Mouse (Mus musculus) cerebellum, adult 11 months (tissue): Measurements from ENCODE around the gene Rxfp4.

Source experiments
- DNase-seq: peaks from one replicate; pipeline ENCODE4 v3.0.0; 2022

The Rxfp4 gene

DNA sequence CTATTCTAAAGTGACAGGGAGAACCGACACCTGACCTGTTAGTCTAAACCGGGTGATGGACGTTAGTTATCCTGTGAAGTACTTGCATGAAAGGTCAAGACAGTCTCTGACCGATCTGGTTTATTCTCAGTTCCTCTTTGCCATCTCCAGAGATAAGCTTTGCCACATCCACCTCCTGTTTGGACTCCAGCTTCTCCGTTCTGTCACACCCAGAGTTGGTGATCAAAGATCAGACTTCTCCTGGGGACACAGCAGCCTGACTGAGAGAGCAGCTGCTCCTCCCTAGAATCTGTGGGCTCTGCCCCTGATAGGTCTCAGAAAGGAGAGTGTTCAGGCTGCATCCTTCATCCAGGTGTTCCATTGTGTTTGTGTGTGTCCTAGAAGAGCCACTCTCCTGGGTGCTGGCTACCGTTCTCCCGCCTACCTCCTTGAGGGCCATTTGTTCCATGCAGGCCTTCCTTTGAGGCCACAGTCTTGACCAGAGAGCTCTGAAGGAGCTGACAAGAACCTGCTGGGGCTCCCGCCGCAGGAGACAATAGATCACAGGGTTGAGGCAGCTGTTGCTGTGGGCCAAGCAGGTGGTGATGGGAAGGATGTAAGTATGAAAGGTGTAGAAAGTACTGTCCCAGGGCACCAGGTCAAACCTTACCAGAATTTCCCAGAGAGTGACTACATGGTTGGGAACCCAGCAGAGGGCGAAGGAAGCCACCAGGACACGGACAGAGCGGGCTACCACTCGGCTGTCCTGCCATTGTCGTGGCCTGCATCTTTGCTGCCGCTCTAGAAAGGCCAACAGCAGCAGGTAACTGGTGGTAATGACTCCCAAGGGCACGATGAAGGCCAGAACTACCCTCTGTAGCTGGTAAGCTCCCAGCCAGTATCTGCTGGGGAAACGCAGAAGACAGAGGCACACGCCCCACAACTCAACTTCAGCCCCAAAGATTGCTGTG, 998 bp downstream of the Rxfp4 start:
- no peak for DNase-seq

GRCm38 (mm10) chr3:88650713-88651504, 2.0 kb downstream of the Rxfp4 start:
- DNase-seq: no peak

- no peak for DNase-seq
These were observed 3.0 kb downstream of the Rxfp4 start for GRCm38 (mm10) chr3:88649967-88650366.

GRCm38 (mm10) chr3:88649186-88649585, 3.8 kb downstream of the Rxfp4 start:
- no peak for DNase-seq

GRCm38 (mm10) chr3:88648452-88649168, 4.3 kb downstream of the Rxfp4 start:
- no peak for DNase-seq

GRCm38 (mm10) chr3:88647779-88648413, 5.0 kb downstream of the Rxfp4 start:
- DNase-seq: no peak

- no peak for DNase-seq
These were observed 5.9 kb downstream of the Rxfp4 start for GRCm38 (mm10) chr3:88647076-88647475.

DNA sequence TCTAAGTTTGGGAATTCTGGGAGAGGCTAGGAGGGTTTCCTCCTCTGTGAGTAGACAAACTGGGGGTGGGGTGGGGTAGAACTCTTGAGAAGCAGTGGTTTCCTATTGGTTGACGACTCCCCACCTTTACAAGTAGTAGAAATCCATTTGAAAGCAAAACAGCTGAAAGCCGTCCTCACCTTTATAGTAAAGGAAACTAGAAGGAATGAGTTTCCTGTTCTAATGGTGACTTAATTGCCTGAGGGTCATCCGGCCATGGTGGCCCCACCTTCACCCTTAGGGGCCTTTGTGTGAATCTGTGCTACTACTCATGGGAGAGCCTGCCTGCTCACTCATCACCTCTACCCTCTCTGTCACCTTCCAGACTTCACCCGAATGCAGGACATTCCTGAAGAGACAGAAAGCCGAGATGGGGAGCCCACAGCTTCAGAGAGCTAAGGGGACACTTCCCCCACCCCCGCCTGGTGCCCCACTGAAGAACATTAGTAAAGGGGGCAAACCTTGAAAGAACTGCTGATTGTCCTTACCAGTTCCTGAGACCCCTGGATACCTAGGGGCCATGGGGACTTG, 6.4 kb downstream of the Rxfp4 start:
- DNase-seq: no peak

GRCm38 (mm10) chr3:88645937-88646336, 7.0 kb downstream of the Rxfp4 start:
- no peak for DNase-seq

DNA sequence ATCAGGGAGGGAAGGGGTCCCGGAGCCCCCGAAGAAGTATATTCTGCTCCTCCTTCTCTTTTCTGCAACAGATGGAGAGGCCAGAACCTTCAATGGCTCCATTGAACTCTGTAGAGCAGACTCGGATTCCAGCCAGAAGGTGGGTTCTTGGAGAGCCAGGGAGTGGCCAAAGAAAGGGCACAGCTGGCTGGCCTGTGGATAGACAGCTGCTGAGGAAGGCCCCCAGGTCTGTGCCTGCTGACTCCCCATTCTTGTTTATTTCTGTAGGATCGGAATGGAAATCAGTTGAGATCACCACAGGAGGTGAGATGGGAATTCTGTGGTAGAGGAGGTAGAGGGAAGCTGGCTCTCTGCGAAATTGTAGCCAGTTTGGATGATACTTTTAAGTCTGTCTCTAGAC, 9.9 kb downstream of the Rxfp4 start:
- DNase-seq: no peak

DNA sequence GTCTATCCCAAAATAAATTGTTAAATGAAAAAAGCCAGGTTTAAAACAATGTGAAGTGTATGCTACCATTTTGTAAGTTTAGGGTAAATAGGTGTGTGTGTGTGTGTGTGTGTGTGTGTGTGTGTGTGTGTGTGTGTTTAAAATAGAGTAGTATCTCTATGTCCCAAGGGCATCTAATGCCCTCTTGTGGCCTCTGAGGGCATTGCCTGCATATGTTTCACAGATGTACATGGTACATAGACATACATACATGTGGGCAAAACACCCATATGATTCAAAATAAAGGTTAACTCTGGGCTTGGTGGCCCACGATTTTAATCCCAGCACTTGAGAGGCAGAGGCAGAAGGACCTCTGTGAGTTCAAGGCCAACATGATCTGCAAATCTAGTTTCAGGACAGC, 12.3 kb downstream of the Rxfp4 start:
- peak; percentile 63 for DNase-seq

DNA sequence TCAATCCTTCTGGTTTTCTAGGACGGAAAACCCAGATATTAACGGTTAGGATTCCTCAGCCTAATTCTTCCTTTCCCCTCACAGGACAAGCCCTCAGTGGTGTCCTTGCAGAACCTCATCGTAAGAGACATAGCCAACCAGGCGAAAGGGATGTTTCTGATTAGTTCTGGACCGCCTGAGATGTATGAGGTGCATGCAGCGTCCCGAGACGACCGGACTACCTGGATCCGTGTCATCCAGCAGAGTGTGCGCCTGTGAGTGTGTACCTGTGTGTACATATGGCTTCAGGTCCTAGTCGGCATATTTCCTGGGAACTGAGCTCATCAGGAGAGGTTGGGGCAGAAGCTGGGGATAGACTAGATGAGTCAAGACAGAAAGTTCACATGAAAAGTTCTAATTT, 13.7 kb downstream of the Rxfp4 start:
- no peak for DNase-seq

DNA sequence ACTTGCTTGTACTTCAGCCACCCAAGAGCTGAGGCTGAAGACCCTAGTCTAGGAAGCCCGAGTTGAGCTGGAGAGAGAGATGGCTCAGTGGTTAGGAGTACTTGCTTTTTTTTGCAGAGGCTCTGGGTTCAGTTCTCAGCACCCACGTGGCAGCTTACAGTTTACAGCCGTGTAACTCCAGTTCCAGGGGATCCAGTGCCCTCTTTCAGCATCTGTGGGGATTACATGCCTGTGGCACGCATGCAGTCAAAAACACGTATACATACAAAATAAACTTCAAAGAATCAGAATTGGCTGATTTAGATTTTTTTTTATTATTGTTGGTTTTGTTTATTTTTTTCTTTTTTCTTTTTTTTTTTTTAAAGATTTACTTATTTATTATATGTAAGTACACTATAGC, 15.8 kb downstream of the Rxfp4 start:
- DNase-seq: no peak

GRCm38 (mm10) chr3:88636555-88636986, 16.4 kb downstream of the Rxfp4 start:
- no peak for DNase-seq

GRCm38 (mm10) chr3:88635506-88636275, 17.3 kb downstream of the Rxfp4 start:
- DNase-seq: no peak

- no peak for DNase-seq
These were observed 19.9 kb downstream of the Rxfp4 start for GRCm38 (mm10) chr3:88633056-88633455.

DNA sequence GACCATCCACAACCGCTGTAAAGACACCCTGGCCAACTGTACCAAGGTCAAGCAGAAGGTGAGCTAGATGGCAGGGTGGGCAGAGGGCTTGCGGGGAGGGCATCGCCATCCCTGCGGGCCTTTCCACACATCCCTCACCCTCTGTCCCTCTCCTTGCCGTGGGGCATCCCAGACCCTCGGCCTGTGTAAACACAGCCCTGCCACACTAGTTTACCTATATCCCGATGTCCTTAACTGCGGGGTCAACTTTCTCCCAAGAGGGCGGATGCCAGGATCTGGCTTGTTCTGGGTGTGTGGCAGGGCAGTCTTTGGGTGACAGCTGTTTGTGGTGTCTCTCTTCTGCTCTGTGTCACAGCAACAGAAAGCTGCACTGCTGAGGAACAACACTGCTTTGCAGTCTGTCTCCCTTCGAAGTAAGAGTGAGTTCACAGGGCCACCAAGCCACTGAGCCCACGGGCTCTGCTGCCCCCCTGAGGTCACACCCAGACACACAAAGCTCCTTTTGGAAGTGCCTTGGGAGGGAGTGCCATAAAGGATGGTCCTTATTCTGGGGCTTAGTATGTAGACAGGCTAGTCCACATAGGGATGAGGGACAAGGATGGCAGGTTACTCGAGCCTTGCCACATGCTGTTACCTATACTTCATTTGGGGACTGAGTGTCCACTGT, 20.9 kb downstream of the Rxfp4 start:
- DNase-seq: no peak

DNA sequence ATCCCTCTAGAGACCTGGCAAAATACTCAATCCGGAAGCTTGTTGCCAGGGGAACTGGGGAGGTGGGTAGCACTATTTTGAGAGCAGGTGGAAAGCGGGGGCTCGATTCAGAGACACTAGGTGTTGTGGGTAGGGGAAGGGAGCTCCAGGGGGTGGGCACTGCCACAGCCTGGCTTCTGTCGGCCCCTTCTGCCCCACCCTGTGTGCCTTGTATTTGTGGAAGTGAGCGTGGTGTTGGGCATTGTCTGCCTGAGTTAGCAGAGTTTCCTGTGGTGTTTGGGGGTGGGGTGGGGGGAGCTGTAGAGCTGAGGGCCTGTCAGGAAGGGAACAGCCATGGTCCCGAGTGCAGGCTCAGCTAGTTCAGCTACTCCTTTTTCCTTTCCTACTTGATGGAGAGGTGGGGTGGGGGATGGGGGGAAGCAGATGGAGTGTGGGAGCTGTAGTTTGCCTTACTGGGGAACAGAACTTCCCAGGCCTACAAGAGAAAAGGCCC, 22.0 kb downstream of the Rxfp4 start:
- DNase-seq: no peak

DNA sequence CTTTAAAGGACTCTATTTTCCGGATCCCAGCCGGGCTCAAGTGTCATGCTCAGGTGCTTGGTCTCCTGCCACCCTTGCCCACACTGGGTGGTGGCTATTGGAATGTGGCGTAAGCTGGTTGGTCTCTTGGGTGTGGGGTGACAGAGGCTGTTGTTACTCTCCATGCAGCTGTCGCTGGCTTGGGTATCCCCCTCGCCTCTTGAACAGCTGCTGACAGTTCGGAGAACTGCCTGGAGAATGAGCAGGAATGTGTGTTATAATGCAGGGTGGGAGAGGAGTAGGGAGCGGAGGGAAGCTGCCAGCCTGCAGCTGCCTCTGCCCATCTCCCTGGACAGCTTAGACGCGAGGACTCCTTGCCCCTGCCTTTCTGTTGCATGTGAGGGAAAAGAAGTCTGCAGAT, 22.9 kb downstream of the Rxfp4 start:
- no peak for DNase-seq

- no peak for DNase-seq
These were observed 23.7 kb downstream of the Rxfp4 start for GRCm38 (mm10) chr3:88629244-88629643.

- no peak for DNase-seq
These were observed 24.2 kb downstream of the Rxfp4 start for GRCm38 (mm10) chr3:88628766-88629165.
